Mouse (Mus musculus) layer of hippocampus, adult 9-10 months (tissue): Measurements from ENCODE around the gene Zfp933.
A peak's percentile ranks its signal among the peaks of the same experiment; 100 is the strongest.
"Not testable (repeated sequence)": the region's sequence is repeated elsewhere in the genome, so short reads cannot be mapped to it uniquely, and the experiment has no call there.

Source experiments
- DNase-seq: peaks from one replicate; pipeline ENCODE4 v3.0.0; 2022; ENCODE audit warnings: low spot score

Gene Zfp933

DNA sequence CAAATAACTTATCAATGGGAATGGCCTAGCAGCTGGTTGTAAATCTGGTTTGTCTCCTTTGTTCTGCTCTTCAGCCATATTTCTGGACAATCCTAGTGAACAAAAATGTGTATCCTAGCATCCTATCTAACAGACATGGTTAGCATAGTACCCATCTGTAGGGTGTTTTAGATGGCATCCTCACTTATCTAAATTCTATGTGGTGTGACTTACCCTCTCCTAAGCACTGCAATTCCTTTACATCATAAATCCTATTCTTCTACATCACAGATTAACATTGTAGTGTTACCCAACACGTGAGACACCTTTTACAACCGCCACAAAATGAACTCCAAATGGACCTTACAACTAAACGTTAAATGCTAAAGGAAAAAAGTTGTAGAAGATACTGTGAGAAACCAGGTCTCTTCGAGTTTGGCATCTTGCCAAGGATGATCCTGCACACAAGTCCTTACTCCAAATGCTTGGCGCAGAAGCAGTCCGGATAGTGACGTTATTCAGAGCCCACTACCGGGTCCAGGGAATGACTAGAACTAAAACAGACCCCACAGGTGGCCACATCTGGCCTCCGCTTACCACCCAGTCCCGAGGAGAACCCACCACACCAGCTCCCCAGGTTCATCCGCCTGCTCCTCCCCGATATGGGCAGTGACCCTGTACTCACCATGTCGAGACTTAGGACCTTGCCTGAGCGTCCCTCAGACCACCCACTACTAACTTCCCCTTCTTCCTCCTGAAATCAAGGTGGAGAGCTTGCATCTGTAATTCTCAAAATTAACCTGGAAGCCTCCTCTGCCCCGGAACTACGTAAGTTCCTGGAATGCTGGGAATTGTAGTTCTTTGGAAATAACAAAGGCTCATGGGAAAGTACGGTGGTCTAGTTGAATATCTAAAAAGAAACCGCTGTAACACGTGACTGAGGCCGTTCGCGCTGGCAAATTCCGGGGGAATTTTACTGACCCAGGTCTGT lies at the start of gene Zfp933:
Gene Zfp933, minus strand, starts transcription at position 753 of the 970 bp plus-strand sequence.
- DNase-seq = peak; percentile 85

DNA sequence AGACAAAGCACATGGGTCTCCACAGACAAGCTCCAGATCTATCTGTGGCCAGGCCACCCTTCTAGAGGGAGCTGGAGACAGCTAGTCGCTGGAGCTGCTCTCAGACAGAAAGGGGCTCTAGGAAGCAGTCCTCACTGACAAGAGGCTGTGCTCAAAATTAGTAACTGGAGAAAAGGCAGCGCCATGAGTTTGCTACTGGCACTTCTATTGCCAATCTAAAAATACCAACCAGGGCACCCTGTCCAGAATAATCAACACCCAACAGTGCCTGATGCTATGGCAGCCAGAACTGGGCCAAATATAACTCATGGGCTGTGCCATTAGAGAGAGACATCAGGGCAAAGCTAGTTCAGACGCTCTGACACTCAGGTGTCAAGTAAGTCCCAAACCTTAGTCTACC lies 49.2 kb upstream of the Zfp933 start:
- DNase-seq = no peak

DNA sequence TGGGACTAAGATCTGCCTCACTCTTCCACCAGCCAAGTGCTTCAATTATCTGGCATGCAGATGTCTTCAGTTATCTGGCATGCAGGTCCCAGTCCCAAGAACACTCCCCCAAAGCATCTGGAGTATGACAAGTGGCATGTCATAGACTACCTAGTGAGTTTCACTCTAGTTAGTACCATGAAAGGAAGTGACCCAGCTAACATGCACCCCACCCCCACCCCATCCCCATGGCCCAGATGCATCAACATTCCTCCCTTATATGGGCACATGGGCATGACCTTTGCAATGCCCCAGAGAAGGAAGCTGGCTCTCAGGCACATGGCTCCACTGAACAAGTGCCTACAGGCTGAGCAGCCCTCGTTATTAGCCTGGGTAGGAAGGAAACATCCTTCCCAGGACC lies 48.2 kb upstream of the Zfp933 start:
- DNase-seq = no peak

DNA sequence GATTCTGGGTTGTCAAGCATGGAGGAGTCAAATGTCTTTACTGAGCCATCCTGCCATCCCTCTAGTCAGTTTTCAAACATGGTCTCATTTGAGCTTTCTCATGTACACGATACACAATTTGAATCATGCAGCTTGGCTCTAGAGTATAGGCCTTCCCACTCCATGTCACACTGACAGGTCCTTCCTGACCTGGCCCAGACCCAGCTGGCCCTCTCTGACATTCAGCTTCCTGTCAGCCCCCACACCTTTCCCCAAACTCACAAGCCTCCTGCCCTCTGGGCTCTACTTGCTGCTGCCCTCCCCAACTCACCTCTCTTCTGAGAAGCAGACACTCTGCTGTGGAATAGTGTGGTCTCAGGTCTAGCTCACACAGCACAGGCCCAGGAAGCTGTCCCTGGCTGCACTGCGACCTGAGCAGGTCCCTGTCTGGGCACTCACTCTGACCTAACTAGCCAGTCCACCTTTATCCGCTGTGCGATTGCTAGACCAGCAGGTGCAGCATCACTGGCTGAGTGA lies 47.7 kb upstream of the Zfp933 start:
- DNase-seq = no peak

DNA sequence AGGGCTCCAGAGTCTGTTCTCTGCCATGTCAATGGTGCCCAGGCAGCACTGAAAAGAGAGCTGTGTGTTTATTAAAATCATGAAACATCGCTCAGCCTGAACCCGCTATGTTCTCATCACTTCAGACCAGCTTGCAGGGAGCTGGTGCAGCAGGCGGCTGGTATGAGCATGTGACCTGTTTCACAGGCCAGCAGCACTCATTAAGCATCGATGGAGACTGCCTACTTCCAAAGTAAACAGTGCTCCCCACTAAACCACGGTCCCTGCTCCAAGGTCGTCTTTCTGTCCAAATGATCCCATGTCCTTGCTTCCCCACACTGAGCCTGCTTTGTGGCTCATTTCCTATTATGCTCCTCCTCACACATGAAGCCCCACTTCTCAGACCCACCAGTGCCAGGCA lies 42.2 kb upstream of the Zfp933 start:
- no peak for DNase-seq

DNA sequence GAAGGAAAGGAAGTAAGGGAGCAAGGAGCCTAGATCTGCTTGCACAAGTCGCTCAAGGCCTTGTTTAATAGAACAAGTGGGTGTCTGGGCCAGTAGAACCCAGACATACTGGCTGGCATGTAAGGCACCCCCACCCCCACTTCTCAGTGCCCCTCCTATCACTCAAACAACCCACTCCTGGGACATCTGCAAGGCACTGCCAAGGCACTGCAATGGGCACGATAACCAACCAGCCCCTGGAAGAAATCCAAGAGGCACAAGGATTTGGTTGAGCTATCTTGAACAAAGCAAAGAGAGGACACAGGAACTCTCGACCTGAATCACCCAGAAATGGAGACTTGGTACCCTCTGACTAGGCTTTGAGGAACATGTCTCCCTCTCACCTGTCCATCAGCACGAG lies 40.1 kb upstream of the Zfp933 start:
- DNase-seq = no peak

DNA sequence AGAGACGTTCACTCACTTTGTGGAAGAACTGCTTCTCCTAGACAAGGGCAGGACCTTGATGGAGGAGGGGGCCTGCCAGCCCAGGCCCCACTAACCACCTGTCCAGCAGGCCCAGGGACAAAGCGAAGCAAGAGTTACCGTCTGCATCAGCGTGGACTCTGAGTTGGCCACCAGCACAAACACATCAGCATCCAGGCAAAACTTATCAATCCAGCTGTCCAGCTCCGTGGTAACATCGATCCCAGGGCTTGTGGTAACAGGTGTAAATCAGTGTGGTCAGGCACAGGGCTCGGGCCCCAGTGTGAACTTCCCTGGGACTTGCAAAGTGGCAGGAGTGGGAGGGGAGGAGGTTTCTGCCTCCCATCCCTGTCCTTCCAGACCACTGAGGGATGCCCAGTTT lies 39.1 kb upstream of the Zfp933 start:
- no peak for DNase-seq

DNA sequence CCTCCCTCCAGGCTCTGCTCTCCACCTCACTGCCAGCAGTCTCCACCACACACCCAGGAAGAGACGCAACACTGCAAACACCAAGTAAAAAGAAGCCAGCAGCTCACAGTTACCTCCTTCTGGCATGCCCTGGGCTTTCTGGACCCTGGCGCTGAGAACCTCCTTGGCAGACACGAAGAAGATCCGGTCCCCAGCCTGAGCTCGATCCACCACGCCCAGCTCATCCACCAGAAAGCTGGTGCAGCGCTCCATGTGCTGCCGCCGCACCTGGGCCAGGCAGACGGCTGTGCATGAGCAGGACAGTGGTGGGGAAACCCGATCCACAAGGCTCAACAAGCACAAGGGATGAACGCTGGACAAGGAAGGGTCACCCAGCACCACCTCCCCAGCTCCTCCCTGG lies 38.0 kb upstream of the Zfp933 start:
- DNase-seq = no peak

DNA sequence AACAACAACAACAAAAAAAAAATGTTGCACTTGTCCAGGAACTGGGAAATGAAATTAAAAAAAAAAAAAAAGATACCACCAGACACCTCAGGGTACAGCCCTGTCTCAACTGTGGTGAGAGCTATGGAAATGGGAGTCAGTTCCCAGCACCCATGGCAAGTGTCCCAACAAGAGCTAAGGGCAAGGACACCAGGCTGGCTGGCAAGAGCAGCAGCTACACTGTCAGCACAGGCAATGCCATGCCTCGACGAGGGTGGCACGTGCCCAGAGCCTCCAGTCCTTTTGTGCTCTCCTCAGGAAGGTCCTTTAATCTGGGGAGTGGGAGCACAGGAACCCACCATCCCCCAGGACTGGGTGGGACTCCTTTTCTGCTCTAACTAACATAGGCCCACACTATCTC lies 36.0 kb upstream of the Zfp933 start:
- DNase-seq = no peak

DNA sequence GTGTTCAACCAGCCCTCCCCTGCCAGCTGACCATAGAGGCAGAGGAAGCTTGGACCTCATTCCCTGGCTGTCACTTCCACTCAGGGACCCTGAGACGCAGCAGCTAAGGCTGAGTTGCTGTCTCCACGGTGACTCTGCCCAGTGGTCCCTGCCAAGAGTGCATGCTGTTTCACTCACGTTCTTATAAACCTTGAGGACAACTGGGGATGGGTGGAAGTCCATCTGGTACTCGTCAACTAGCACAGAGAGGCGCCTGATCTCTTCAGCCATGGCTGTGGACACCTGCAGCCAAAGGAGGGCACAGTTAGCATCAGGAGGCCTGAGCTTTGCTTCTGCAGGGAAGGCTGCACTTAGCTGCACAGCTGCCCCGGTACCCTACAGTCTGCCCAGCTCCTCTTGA lies 34.9 kb upstream of the Zfp933 start:
- no peak for DNase-seq

DNA sequence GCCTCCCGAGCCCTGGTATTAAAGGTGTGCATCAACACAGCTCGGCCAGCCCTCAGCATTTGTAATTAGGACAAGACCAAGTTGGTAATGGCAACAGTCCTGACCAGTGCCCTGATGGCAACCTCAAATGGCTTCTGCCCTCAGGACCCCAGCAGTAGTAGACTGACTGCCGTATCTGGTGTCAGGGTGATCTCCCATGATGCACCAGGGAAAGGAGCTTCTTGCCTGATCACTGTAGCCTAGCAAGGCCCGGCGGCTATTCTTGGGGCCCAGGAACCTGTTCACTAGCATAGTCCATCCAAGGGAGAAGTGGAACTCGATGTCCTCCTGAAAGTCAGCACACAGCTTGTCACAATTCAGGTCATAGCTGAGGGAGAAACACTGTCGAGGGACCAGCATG lies 33.6 kb upstream of the Zfp933 start:
- no peak for DNase-seq

DNA sequence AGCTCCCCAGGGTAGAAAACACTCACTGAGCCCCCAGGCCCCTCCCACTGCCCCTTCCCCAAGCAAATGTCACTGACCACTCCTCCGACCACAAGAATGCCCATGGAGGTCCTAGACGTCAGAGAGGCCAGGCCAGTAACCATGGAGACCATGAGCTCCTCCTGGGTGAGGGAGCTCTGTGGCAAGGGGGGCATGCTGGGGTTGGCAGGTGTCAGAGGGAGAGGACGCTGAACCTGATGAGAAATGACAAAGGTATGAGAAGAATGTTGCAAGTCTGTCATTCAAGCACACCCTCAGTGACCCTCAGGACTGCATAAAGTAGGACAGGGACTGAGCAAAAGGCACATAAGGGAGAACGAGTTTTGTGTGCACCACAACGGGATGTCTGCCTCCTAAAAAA lies 31.7 kb upstream of the Zfp933 start:
- no peak for DNase-seq

DNA sequence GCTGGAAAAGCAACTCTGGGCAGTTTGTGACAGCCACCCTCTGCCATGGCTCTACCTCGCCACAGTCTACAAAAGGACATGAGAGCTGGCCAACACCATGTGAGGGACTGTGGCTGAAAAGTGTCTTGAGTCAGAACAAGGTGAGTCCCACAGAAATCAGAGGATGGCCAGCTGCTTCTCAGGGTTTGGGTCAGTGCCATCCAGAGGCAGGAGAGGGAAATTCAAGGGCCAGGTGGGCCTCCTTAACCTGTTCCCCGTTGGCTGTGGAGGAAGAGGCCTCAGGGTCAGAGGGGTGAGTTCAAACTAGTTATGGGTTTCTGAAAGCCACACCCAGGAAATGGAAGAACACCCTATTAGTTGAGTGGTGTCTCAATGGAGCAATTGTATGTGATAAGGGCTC lies 31.3 kb upstream of the Zfp933 start:
- DNase-seq = no peak

DNA sequence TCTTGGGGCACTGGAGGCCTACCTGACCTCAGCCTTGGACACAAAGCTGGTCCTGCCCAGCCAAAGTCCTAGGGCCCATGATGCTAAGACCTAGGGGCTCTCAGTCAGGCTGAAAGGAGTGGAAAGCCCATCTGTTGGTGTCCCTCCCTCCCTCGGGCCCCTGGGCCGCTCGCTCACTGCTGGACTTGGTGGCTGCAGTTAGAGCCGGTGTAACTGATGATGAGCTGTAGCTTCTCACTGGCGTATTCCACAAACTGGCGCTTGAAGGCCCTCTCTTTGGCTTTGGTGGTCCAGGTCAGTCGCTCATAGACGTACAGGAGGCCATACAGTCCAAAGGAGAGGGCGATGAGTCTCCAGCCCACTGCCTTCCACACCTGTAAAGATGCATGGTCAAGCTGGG lies 30.4 kb upstream of the Zfp933 start:
- no peak for DNase-seq

DNA sequence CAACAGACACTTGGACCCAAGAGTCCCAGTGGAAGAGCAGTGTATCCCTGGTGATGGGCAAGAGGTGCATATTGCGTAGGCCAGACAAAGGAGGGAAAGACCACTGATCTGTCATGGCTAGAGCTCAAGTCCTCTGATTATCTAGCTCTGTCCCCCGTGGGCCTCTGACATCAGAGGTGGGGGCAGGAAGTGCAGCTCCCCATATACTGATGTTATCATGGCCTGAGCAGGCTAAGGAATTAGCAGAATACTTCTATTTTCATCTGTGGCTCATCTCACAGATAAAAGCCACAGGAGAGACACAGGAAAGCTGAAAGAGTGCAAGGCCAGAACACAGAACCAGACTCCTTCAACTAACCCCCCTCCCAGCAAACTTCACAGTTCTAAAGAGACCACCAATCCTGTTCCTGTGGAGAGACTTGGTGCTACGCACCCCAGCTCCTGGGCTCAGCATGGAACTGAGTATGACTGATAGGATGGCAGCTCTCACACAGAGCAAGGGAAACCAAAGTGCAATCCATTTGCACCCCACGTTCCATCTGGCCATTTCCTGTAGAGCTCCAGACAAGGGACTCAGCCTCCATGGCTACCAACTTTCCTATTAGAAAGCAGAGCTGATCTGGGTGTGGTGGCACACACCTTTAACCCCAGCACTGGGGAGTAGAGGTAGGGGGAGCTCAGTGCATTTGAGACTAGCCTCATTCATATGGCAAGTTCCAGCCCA lies 27.8 kb upstream of the Zfp933 start:
- DNase-seq = no peak

DNA sequence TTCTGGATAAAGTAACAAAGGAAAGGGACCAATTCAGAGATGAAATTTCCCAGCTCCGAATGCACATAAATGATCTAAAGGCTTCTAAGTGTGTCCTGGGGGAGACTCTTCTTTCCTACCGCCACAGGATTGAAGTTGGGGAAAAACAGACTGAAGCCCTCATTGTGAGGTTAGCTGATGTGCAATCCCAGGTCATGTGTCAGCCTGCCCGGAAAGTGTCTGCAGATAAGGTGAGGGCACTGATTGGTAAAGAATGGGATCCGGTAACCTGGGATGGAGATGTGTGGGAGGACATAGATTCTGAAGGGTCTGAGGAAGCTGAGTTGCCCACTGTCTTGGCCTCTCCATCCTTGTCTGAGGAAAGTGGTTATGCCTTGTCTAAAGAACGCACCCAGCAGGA lies 21.1 kb upstream of the Zfp933 start:
- no peak for DNase-seq

DNA sequence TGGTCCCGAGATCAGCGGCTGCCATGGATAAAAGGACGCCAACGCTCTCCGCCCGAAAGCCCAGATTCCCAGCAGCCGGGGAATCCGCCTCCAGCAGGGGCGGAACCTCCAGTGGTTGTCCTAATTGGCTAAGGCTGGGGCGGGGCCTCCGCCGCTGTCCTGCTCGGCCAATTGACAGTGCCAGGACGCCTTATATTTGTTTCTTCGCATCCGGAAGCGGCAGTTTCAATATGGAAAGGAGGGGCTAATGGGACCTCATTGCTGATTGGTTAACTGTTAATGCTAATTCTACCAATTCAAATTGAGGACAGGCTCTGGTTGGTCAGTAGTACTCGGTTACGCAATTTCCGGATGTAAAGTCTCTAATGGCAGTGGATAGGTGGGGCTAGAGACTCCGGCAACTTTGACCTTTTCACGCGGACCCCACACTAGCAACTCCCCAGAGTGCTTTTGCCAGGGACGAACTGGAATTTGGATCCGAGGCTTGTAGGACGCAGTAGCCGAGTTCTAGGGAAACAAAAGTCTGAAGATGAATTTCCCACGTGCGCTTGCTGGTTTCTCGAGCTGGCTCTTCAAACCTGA lies 20.4 kb upstream of the Zfp933 start, which contains the start of the genes Miip and Fv1:
Gene Miip, minus strand, starts transcription at position 367 of the 582 bp plus-strand sequence.
Gene Fv1, plus strand, starts transcription at position 530 of the 582 bp plus-strand sequence.
- DNase-seq = peak; percentile 98

DNA sequence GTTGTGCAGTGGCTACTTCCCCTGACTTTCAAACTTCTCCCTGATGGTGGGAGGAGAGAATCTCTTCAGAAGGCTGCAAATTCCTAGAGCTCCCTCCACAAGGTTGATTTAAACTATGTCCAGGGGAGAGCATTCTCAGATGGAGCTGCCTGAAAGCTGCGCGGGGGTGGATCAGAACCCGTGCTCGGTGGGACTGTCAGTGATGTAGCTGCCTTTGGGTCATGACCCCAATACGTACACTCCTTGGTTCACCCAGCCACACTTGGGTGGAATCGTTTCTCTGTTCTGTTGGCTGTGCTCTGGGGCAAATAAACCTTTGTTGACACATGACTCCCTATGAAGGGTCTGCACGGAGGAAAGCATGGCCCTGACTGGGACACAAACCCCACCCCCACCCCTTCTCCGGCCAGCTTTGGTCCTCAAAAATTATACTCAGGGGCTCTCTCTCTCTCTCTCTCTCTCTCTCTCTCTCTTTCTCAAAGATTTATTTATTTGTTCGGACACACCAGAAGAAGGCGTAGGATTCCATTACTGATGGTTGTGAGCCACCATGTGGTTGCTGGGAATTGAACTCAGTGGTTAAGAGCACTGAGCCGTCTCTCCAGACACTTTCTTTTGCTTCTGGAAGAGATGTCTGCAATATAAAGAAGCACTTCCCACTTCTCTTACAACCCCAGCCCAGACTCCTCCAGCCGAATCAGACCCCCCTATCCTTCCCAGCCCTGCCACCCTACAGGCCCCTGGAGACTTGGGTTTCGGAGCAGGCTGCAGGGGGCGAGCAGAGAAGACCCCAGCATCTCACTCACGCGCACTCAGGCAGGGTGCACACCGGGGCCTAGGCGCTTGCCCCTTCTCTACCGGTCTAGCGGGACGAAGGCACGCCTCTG lies 19.6 kb upstream of the Zfp933 start:
- no peak for DNase-seq

DNA sequence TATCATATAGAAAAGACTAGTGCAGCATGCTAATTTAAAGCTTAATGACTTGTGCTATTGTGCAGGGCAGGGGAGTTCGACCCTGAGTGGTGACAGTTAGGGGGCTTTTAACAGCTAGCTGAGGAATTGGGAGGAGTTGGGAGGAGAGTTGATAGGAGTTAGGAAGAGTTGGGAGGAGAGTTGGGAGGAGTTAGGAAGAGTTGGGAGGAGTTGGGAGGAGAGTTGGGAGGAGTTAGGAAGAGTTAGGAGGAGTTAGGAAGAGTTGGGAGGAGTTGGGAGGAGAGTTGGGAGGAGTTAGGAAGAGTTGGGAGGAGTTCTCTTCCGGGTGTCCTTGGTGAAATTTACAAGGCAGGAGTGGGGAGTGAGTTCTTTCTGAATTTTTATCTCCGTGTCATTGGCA lies 18.6 kb upstream of the Zfp933 start:
- not testable (repeated sequence) for DNase-seq

DNA sequence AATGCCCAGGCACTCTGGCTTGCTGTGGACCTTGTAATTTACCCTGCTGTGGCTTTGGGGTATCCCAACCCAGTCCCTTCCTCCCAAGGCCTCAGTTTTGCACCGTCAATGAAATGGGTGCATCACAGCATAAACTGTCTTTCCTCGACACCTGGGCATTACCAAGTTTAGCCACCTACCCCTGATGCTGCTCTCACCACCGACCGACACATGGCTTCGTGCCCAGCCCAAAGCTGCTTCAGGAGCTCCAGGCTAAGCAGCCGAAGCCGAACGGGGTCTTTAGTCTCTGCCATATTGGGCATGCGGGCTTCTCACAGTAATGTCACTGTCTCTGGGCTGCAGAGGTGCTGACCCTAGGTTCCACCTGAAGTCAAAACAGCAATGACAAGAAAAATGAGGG lies 17.9 kb upstream of the Zfp933 start:
- DNase-seq = no peak

DNA sequence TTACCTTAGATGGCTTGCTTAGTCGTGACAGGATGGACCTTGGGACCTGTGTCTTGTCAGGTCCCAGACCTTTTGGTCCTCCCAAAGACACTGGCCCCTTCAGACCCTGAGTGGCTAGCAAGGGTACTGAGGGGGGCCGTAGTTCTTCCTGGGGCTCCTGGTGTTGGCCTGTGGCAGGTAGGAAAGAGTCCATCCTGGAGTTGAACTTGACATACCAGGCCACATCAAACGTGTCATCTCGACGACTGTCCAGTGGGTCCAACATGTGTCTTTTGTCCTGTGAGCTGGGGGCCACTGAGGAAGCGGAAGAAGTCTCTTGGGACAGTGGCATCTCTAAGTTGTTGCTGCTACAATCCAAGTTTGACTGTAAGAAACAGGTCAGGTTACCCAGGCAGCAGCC lies 17.5 kb upstream of the Zfp933 start:
- no peak for DNase-seq

DNA sequence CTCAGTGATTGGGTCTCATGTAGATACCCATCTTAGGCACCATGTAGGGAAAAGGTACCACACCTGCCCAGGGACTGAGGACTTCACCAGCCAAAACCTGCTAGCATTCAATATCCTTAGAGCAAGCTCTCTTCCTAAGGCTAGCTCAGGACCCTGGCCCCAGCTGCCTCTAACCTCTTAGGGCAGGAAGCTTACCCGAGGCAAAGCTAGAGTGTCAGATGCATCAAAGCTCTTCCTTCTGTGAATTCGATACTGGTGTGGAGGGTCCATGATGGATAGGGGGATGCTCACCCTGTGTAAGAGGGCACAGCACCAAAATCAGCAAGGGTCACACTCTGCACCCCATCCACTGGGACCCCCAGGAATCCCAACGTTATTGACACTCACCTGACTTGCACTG lies 13.9 kb upstream of the Zfp933 start:
- no peak for DNase-seq
